Mouse (Mus musculus): ENCODE data around the gene Cdv3.
A peak's percentile ranks its signal among the peaks of the same experiment; 100 is the strongest.

Cdv3 gene

DNA sequence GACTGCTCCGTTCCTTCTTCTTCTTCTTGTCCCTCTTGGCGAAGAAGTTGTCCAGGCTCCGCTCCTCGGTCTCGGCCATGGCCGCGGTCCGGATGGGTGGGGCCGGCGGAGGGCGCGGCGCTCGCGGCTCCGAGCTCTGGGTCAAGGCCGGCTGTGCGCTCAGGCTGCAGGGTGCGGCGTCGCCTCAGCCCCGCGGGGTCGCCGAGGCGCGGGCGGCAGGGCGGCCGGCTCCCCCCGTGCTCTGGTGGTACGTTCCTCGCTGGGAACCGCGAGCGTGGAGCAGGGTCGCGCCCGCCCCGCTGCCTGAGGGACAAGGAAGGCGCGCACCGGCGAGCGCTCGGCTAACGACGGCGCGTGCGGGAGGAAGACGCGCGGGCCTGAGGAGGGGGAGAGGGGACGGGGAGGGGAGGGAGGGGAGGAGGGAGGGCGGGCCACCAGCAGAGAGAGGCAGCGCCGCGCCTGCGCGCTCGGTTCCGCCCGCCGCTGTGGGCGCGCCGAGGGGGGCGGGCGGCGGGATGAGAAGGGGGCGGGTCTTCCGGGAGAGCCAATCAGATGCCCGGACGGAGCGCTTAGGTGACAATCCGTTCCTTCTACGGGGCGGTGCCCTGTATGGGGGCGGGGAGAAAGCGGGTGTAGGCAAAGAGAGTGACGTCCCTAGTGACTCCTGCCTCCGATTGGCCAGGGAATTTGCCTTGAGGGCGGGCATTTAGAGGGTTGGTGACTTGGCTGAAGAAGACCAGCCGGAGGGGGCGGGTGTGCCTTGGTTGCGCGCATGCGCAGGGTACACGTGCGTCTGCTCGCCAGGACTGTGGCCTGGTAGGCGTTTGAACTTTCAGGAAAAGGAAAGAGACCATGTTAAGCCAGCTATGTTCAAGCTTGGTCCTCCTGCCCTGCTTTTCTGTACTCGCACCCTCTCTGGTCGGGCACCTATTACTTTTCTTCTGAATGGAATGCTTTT, at the start of gene Cdv3:
Gene Cdv3 (minus strand): TSS at position 551 of the 958 bp plus-strand sequence.
- peak; percentile 99 to 100 for DNase-seq

DNA sequence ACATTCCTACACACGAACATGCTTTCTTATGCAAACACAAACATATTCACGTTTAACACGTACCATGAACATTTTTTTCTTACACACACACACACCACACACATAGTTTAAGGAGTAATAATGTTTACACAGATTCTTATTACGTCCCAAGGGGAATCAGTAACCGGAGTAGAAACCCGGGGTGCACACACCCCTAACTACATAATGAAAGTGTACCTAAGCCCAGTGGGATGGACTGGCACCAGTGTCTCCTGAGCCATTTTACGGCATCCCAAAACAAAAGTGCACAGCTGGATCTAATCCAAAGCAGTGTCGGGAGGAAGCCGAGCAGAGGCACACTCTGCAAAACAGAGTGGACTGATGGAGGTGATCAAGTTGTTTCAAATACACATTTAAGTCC, 47.8 kb upstream of the Cdv3 start:
- DNase-seq: no peak

DNA sequence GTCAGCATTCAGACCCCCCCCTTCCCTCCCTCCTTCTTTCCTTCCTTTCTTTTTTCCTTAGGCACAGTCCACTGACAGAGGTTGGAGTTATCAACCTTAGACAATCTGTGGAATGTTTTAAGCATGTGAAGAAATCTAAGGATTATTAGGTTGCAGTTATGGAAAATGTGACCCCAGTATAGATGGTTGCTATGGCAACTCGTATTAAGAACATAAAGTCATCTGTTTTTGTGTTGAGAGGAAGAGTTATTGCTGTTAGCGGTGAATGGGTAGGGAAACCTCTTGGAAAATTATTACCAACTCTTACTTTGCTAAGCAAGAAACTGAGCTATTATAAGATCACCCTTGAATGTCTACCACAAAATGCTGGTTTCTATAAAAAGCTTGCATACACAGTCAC, 43.5 kb upstream of the Cdv3 start:
- DNase-seq: no peak

DNA sequence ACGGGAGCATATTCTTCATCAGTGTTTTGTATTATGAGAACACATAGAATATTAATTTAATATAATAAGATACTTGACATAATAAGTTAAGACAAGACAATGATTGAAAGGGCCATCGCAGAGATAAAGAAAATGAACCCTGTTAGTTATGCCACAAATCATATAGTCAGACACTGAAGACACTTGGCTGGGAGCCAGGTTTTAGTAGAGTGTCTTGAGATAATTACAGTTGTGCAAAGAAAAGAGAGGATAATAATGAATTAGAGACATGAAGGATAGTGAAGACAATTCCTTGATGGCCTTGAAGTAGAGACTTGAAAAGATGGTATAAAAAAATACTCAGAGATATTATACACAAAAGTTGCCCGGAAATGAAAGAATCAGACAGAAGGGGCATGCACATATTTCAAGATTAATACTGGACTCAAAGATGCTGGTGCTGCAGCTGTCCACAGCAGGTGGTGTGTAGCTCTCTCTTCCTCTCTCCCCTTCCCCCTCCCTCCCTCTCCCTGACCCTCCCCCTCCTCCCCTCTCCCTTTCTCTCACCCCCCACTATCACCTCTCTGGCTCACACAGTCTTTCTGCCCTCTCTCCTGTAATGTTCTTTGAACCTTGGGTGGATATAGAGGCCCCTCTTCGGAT, 42.6 kb upstream of the Cdv3 start:
- no peak for DNase-seq

DNA sequence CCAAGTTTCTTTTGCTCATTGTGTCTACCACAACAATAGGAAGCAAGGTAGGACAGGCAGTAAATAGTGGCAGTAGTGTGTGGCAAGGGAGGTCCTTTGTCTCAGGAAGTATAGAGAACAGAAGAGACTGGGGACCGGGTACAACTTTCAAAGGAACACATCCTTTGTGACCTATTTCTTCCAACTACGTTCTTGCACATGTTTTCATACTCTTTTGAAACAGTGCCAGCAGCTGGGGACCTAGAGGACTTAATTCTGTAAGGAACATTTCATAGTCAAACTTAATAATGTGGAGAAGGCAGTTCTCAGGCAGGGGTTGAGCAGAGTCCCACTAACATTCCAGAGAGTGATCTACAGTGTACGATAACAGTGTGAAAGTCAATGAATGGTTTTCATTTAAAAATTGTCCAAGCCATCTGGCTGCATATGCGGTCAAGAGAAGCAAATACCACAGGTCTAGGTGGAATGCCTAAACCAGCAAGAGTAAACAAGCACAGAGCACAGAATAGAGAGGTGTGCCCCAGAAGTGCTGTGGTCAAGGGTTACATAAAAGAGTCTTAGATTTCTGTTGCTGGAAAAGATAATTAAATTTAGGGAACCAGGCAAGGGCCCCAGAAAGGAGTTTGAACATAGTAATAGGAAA, 37.8 kb upstream of the Cdv3 start:
- DNase-seq: no peak

DNA sequence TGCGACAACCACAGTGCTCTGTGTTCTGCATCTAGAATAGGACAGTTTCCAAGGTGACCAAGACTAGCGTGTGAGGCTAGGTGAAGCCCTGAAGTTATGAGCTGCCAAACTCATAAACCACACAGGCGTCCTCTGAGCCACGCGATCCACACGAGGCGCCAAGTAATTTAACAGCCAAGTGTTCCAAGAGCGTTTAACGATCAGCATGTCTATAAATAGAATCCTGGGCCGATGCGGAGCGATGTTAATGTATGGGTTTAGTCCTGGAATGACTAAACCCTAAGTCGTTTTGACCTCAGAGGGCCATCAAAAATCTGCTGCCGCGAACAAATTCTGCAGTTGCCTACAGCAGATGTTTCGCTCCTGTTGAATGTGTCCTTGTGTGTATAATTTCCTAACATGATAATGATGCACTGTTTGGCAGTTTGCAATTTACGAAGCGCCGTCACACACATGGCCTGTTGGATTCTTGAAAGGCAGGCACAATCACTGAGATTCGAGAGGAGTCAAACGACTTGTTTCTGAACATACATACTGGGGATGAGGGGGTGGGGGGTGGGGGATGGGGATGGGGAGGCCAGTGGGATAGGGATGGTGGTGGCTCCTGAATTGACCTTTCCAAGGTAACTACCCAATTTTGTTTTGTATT, 33.0 kb upstream of the Cdv3 start:
- no peak for DNase-seq

DNA sequence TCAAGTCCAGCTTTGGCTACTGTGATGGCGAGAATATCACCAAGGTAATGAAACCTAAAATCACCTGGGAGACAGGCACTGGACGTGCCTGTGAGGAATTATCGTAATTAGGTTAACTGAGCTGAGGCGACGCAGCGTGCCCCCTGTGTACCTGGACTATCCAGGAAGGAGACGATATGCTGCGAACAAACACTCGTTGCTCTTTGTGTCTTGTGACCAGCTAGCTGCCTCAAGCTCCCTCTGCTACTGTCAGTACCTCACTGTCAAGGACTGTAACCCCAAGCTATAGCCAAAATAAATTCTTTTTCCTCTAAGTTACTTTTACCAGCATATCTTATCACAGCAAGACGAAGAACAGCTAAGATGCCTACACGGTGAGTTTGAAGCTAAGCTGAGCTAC, 27.6 kb upstream of the Cdv3 start:
- DNase-seq: no peak

DNA sequence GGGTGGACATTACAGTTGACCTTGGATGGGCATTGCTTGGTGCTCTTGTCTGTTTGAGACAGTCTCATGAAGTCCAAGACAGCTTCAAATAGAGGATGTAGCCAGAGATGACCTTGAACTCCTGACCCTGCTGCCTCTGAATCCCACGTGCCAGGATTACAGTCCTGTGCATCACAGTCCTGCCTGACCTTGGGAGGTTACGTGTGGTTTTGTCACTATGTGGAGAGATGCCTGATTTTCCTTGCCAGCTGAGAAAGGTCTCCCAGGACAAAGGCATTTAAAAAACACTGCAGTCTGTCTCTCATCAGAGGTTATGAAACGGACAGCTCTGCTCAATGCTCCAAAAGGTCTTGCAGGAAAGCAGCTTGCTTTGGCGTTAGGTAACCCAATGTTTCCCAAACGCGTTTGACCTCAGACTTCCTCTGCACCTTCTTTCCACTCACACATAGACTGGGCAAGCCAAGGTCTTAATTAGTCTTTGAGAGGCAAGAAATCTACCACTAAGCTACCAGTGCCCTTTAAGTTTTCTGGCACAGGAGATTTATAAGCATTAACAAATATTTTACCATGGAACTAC, 26.2 kb upstream of the Cdv3 start:
- DNase-seq: no peak

DNA sequence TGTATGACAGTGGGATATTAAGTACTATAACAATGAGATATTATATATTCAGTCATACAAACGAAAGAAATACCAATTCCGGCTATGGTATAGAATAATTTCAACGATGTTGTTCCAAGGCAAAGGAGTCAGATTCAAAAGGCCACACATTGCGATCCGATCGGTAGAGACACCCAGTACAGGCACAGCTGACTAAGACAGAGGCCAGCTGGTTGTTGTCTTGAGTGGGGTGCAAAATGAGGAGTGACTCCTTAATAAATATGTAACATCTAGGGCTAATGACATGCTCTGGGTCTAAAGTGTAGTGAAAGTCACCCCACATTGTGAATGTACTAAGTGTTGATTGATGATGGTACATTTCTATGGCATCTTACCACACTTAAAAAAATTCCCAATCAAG, 23.6 kb upstream of the Cdv3 start:
- peak in 1 of 2 experiments; percentile 33 for DNase-seq

DNA sequence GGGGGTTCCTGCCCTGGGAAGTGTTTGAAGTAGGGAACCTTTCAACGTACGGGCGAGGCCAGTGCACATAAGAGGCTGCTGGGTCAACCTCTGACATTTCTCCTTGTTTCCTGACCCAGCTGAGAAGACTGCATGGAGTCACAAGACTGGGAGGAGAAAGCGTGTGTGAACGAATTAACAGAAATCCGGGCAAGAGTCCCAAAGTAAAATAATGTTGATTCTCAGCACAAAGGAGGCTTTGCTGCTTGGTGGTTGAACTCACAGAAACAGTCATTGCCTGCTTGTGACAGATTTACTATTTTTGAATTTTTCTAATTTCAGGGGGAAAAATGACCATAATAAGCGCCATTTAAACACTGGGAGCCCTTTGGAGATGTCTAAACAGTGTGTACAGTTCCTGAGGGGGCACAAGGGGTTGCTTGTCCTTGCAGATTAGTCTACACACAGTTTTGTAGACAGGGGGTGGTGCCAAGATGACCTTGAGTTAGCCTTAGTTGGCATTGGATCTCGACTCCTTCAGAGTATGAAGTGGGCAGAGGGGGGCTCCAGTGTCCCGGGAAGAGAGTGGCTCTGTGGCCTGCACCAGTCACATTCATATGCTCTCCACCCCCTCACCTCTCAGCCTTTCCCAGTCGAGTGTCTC, 21.5 kb upstream of the Cdv3 start:
- DNase-seq: no peak

DNA sequence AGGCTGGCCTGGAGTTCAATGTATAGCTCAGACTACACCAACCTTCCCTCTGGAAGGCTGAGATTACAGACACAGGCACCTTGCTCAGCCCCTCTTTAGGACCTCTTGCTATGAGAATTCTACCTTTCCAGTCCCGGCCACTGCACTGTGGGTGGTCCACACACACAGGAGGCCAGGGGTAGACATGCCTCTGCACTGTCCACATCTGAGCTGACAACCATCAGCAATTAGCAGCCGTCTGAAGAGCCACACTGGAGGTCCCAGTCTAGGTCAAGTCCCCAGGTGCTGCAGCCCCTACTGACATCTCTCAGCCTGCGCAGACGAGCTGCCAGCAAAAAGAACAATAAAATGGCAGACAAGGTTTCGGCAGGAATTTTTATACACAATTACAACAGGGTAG, 20.9 kb upstream of the Cdv3 start:
- DNase-seq: no peak

DNA sequence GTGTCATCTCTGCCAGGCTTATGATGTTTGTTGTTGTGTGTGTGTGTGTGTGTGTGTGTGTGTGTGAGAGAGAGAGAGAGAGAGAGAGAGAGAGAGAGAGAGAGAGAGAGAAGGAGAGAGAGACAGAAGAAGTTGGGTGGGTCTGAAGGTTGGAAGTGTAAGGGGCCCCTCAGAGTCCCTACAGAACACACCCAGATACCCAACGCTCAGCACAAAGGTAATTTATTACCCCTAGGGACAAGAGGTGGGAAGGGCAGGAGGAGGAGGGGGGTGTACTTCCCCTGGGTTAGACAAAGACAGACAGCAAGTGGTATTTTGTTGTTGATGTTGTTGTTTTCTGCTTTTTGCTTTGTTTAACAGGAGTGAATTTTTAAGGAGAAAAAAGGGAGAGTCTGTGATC, 20.0 kb upstream of the Cdv3 start:
- no peak for DNase-seq

DNA sequence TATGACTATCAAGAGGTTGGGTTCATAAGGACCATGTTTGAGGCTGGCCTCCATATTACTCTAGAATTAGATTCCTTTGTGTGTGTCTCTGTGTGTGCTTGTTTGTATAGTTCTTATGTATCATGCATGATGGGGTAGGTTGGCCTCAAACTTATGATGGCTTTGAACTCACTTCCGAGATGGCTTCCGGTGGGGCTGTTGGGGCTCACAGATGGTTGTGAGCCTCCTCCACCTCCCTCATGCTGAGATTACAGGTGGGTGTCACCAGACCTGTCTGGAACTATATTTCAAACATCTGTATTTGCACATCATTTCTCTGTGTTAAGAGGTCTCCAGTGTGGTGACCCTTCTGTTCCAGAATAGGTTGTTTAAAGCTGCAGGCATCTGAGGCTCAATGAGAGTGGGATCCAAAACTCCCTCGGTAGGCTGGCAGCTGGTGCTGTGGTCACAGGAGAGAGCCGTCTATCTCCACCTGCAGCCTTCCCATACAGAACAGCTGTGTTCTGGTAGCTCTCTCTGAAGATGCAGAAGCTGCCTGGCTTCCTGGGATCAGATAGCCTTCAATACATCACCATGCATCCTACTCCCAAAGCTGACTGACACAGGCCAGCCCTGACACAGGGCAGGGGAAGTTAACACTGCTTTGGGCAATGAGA, 18.6 kb upstream of the Cdv3 start:
- DNase-seq: no peak

DNA sequence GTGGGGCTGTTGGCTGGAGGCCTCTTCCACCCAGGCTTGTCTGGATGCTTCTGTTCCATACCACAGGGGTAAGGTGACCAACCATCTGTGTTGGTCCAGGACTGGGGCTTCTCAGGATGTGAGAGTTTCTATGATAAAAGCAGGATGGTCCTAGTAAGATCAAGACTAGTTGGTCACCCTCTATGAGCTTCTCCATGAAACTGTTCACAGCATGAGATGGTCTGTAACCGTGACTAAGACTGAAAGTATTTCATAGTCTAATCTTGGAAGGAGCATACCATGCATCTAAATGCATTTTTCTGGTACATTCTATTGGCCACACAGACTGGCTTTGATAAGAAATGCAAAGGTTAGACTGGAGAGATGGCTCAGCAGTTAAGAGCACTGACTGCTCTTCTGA, 17.9 kb upstream of the Cdv3 start:
- no peak for DNase-seq

DNA sequence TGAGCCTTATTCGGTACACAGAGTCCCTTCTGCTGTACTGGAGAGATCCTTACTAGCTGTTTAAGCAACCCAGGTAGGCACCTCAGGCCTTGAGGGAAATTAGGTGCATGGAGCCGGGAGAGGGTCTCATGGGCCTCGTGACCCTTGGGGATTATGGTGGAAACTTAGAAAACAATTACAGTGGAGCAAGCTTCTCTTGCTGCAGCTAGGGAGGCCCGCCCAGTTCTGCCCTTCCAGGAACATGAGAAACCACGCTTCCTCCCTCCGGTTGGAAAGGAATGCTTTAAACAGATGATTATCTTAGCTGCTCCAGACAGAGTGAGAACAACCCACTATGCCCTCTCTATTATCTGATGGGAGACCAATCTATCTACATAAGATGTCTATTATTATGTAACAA, 17.3 kb upstream of the Cdv3 start:
- no peak for DNase-seq

DNA sequence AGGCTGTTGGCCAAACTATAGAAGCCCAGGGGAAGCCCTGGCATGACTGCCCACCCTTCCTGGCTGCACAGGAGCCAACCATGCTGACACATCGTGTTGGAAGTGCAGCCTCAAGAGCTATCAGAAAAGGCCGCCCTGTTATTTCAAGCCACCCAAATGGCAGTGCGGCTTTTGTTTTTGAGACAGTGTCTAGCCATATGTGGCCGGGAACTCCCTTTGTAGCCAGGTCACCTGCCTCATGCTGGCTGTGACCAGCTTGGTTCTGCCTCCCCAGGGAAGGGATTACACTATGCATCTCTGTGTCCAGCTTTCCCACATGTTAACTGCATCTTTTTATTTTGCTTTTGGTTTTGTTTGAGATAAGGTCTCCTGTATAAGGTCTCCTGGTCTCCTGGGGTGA, 14.9 kb upstream of the Cdv3 start:
- DNase-seq: no peak

DNA sequence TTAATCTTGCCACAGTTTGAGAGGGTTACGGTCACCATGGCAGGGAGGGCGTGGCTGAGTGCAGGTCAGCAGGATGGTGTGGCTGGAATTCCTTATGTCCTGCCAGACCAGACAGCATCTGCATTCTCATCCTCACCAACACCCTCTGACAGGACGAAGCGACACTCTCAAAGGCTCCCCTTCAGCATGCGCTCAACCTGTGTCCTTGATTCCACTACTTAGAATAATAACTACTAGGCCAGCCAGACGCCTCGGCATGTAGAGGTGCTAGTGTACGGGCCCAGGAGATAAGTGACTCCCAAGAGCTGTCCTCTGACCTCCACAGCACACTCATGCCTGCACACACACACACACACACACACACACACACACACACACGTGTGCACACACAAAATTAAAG, 13.6 kb upstream of the Cdv3 start:
- no peak for DNase-seq

DNA sequence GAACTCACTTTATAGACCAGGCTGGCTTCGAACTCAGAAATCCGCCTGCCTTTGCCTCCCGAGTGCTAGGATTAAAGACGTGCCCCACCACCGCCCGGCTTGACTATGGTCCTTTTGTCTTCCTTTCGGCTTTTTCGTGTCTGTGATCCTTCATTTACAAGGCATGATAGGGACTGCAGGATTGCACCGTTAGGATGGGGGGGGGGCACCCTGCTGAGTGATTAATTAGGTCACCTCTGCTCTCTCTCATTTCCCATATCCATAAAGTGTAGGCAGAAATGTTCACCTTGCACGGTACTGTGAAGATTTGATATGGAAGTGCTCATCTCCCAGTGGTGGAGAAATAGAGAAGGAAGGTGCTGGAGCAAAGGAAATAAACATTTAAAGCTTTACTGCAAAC, 13.0 kb upstream of the Cdv3 start:
- DNase-seq: no peak

DNA sequence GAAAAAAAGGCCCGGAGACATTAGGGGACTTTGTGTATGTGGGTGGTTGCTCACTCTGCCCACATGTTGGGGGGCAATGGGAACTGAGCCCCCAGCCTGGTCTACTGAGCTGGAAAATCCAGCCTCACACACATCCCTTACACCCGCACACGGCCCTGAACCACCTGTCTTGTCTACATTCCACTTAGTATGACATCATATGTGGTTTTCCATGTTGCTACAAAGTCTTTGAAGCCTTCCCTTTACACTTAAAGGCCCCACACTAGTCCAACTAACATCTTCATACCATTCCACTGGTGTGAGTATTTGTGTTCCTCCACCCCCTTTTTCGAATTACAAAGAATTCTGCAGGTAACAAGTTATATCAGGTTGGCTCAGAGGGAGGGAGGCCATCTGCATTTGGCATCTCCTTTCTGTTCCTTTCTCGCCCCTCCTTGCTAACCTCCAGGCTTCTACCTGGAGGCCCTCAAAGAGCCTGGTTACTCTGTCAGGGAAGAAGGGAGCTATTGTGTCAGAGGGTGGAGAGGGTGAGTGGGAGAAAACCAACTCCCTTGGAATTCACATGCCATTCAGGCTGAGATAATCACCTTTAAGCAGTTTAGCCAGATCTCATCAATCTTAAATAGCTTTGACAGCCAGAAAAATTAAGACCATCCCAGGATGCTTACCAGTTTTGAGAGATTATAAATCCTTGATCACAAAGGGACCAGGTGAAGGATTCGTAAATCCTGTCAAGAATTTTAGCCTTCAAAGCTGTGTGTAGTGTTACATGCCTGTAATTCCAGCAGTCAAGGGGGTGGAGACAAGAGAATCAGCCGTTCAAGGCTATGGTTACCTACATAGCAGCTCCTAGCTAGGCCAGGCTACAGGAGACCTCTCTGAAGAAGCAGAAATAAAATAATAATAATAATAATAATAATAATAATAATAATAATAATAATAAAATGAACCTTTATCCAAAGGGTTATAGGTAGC, 11.0 kb upstream of the Cdv3 start:
- no peak for DNase-seq

DNA sequence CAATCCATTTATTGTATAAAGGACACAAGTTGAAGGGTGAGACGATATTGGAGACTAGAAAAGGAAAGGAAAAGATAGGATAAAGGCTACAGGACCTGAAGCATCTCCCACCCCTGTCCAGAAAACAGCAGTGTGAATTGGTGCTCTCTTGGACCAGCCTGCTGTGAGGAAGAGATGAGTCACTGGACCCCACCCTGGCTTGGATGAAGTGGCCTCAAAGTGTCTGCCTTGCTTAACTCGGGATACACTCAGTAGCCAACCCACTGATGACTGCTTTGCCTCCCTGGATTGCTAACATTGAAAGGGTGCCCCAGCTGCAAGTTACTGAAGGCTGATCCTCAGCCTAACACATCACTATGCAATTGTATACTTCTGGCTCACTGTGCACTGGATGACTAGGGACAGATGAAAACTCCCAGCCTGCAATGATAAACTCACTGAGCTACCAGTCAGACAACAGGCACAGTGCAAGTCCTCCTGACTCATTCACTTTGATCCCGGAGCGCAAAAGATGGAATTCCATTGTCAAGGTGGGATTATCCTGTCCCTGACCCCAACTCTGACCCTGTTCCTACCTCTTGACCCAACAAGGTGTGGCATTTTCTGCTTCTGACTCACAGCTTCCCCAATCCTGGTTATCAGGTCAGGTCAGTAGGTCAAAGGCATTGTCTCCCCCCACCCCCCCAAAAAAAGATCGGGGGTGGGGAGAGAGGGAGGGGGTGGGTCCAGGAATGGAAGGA, 6.8 kb upstream of the Cdv3 start:
- no peak for DNase-seq

Measured in lung, postnatal 4 days (tissue).